In the genomic region with DNA sequence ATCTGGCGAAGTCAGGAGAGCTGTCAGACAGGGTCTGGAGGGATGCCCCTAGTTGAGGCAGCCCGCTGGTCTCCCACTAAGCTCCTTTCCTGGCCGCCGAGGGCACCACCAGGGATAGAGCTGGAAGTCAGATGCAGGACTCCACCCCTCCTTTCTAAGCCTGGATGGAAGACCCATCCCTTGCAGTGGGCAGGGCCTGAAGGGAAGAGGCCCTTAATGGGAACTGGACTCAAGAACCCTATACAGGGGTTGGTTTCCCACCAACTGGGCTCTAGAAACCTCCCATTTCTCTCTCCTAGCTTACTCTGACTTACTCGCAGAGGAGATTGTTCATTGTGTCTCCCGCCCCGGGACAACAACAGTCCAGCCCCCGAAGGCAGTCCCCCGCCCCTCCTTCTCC, we compare ENCODE assay signal across 8 mouse cellular contexts. TPM values are rescaled to one million over a fixed set of nuclear protein-coding genes. Genes with fewer than 3 reads are reported as not detected.
DNase-seq lines count a peak whose midpoint lies in the region; ATAC-seq and TF ChIP-seq lines count a peak whose summit lies in the region.

No protein-coding gene starts in this region.

- peak overlapping the region; percentile 83 for H3K4me3 ChIP-seq in liver, adult 2 months (ENCODE audit: insufficient read depth, low read depth, low read length)
- no peak overlapping the region; the same call in 1 of the 2 replicates for H3K4me3 ChIP-seq in forebrain, embryonic 15.5 days
- H3K4me3 ChIP-seq in limb, embryonic 12.5 days (replicated peaks), result peak overlapping the region; percentile 41
- peak overlapping the region; percentile 36 for H3K4me3 ChIP-seq in neural tube, embryonic 15.5 days (replicated peaks)

- H3K79me2 ChIP-seq in liver, adult 2 months (ENCODE audit: control insufficient read depth, insufficient read depth, low read length), result no peaks in the 10 kb centered on the region

- no peak for DNase-seq in liver, adult 2 months (ENCODE audit: extremely low read depth, low read depth, low spot score)
- no peak for DNase-seq in liver
- no peak for DNase-seq in layer of hippocampus, postnatal 25 days (ENCODE audit: extremely low spot score in 1 of 2, low spot score in 1 of 2)
- DNase-seq in urinary bladder, postnatal 4 days (ENCODE audit: low spot score in 2 of 2), result no peak
- no peak for DNase-seq in layer of hippocampus, adult 9-11 months

- H3K9ac ChIP-seq in liver, adult 2 months (ENCODE audit: low read depth, low read length), result peak overlapping the region; percentile 85
- no peak overlapping the region for H3K9ac ChIP-seq in forebrain, embryonic 15.5 days (replicated peaks)
- no peak overlapping the region for H3K9ac ChIP-seq in limb, embryonic 12.5 days (replicated peaks)
- no peak overlapping the region for H3K9ac ChIP-seq in neural tube, embryonic 15.5 days (replicated peaks)

- H3K4me1 ChIP-seq in liver, adult 2 months (ENCODE audit: control insufficient read depth, insufficient read depth, low read length), result peaks cover 17% of the 10 kb centered on the region
- H3K4me1 ChIP-seq in forebrain, embryonic 15.5 days, result peaks cover 16% of the 10 kb centered on the region
- peaks cover 22% of the 10 kb centered on the region for H3K4me1 ChIP-seq in limb, embryonic 12.5 days (replicated peaks)
- peaks cover 29% of the 10 kb centered on the region for H3K4me1 ChIP-seq in neural tube, embryonic 15.5 days

- no peaks in the 10 kb centered on the region for H3K27me3 ChIP-seq in liver, adult 2 months (ENCODE audit: control insufficient read depth, insufficient read depth, low read length)
- peaks cover 50% of the 10 kb centered on the region for H3K27me3 ChIP-seq in forebrain, embryonic 15.5 days
- peaks cover 85% of the 10 kb centered on the region for H3K27me3 ChIP-seq in limb, embryonic 12.5 days
- peaks cover 63% of the 10 kb centered on the region for H3K27me3 ChIP-seq in neural tube, embryonic 15.5 days (replicated peaks)

- peak overlapping the region; percentile 95 for H3K27ac ChIP-seq in liver, adult 2 months (replicated peaks; ENCODE audit: insufficient read depth, low read depth, low read length)
- H3K27ac ChIP-seq in forebrain, embryonic 15.5 days (replicated peaks), result no peak overlapping the region
- H3K27ac ChIP-seq in limb, embryonic 12.5 days, result no peak overlapping the region
- no peak overlapping the region for H3K27ac ChIP-seq in neural tube, embryonic 15.5 days (replicated peaks)

- ATAC-seq in forebrain, embryonic 15.5 days (replicated peaks), result no peak
- no peak for ATAC-seq in limb, embryonic 12.5 days (ENCODE audit: insufficient number of reproducible peaks, insufficient read depth, low FRiP score, low TSS enrichment, low read depth)
- ATAC-seq in neural tube, embryonic 15.5 days (ENCODE audit: low FRiP score), result no peak

- WGBS in liver, adult 2 months, result 23% methylated on average over 8 of the region's 9 CpGs
- WGBS in forebrain, embryonic 15.5 days, result 4% methylated on average over 9 of the region's 9 CpGs
- 4% methylated on average over 9 of the region's 9 CpGs for WGBS in limb, embryonic 12.5 days
- 4% methylated on average over 9 of the region's 9 CpGs for WGBS in neural tube, embryonic 15.5 days

- no peak for TF ChIP-seq CTCF in liver, adult 2 months (IDR thresholded peaks at IDR 0.05; ENCODE audit: low read depth, low read length)

- peaks cover 3% of the 10 kb centered on the region; the same call in 1 of the 2 replicates for H3K36me3 ChIP-seq in liver, adult 2 months (ENCODE audit: control insufficient read depth, insufficient read depth, low read length)
- H3K36me3 ChIP-seq in forebrain, embryonic 15.5 days, result no peaks in the 10 kb centered on the region
- H3K36me3 ChIP-seq in limb, embryonic 12.5 days, result no peaks in the 10 kb centered on the region
- no peaks in the 10 kb centered on the region for H3K36me3 ChIP-seq in neural tube, embryonic 15.5 days

- 0 out of 2 replicates have a peak overlapping the region, but pooled peaks have one; percentile 46 for H3K4me2 ChIP-seq in forebrain, embryonic 15.5 days (replicated peaks)
- peak overlapping the region; percentile 78 for H3K4me2 ChIP-seq in limb, embryonic 12.5 days
- H3K4me2 ChIP-seq in neural tube, embryonic 15.5 days, result peak overlapping the region; percentile 69

- H3K9me3 ChIP-seq in forebrain, embryonic 15.5 days, result no peaks in the 10 kb centered on the region
- no peaks in the 10 kb centered on the region for H3K9me3 ChIP-seq in limb, embryonic 12.5 days
- no peaks in the 10 kb centered on the region for H3K9me3 ChIP-seq in neural tube, embryonic 15.5 days (replicated peaks)

- no peak for TF ChIP-seq POLR2A in liver, adult 2 months (IDR thresholded peaks at IDR 0.05; ENCODE audit: extremely low read depth, insufficient read depth, low read length)

RNA-seq across cellular contexts. Expression of a gene that starts 0.8 kb away (rescaled TPM):
- total RNA-seq in liver, adult 2 months (2014; rRNA removed), result 3.0 and 3.6 TPM in 2 replicates
- polyA plus RNA-seq in liver, adult 2 months (2012; rRNA removed), result 5.0 and 5.9 TPM in 2 replicates
- 0.06 and 0.10 TPM in 2 replicates for polyA plus RNA-seq in forebrain, embryonic 15.5 days (2015; fragmentation: Nextera tagmentation; extraction: Ambion mirVana)
- 0.41 and 0.46 TPM in 2 replicates for polyA plus RNA-seq in limb, embryonic 12.5 days (2016; fragmentation: Nextera tagmentation; extraction: Ambion mirVana)
- 0.23 and 0.70 TPM in 2 replicates for polyA plus RNA-seq in neural tube, embryonic 15.5 days (2015; fragmentation: Nextera tagmentation; extraction: Ambion mirVana)
- total RNA-seq in layer of hippocampus, postnatal 25 days (2021), result not detected

RNA-seq across cellular contexts. Expression of a gene that starts 30.6 kb away (rescaled TPM):
- total RNA-seq in liver, adult 2 months (2014; rRNA removed), result 21.0 and 28.6 TPM in 2 replicates
- 89.3 and 110 TPM in 2 replicates for polyA plus RNA-seq in liver, adult 2 months (2012; rRNA removed)
- 11.3 and 13.0 TPM in 2 replicates for polyA plus RNA-seq in forebrain, embryonic 15.5 days (2015; fragmentation: Nextera tagmentation; extraction: Ambion mirVana)
- 50.2 and 50.3 TPM in 2 replicates for polyA plus RNA-seq in limb, embryonic 12.5 days (2016; fragmentation: Nextera tagmentation; extraction: Ambion mirVana)
- 13.6 and 28.4 TPM in 2 replicates for polyA plus RNA-seq in neural tube, embryonic 15.5 days (2015; fragmentation: Nextera tagmentation; extraction: Ambion mirVana)
- 10 to 100 TPM; 11.2 to 12.5 TPM for total RNA-seq in layer of hippocampus, postnatal 25 days (2021)

RNA-seq across cellular contexts. Expression of a gene that starts 59.3 kb away (rescaled TPM):
- 3.0 and 6.7 TPM in 2 replicates for total RNA-seq in liver, adult 2 months (2014; rRNA removed)
- 16.5 and 24.8 TPM in 2 replicates for polyA plus RNA-seq in liver, adult 2 months (2012; rRNA removed)
- 0.20 and 0.25 TPM in 2 replicates for polyA plus RNA-seq in forebrain, embryonic 15.5 days (2015; fragmentation: Nextera tagmentation; extraction: Ambion mirVana)
- polyA plus RNA-seq in limb, embryonic 12.5 days (2016; fragmentation: Nextera tagmentation; extraction: Ambion mirVana), result 1.0 and 1.3 TPM in 2 replicates
- polyA plus RNA-seq in neural tube, embryonic 15.5 days (2015; fragmentation: Nextera tagmentation; extraction: Ambion mirVana), result 0.44 and 2.6 TPM in 2 replicates
- total RNA-seq in layer of hippocampus, postnatal 25 days (2021), result 1 to 10 TPM; 3.8 to 3.9 TPM
